Mouse (Mus musculus) kidney, adult 8-10 months (tissue): ENCODE data around the gene Rmnd5b.
A peak's percentile ranks its signal among the peaks of the same experiment; 100 is the strongest.
"Not testable (repeated sequence)": the region's sequence is repeated elsewhere in the genome, so short reads cannot be mapped to it uniquely, and the experiment has no call there.

Experiments used
- DNase-seq, 2 experiments: peaks; one replicate each; pipeline ENCODE4 v3.0.0; 2022

The Rmnd5b gene

DNA sequence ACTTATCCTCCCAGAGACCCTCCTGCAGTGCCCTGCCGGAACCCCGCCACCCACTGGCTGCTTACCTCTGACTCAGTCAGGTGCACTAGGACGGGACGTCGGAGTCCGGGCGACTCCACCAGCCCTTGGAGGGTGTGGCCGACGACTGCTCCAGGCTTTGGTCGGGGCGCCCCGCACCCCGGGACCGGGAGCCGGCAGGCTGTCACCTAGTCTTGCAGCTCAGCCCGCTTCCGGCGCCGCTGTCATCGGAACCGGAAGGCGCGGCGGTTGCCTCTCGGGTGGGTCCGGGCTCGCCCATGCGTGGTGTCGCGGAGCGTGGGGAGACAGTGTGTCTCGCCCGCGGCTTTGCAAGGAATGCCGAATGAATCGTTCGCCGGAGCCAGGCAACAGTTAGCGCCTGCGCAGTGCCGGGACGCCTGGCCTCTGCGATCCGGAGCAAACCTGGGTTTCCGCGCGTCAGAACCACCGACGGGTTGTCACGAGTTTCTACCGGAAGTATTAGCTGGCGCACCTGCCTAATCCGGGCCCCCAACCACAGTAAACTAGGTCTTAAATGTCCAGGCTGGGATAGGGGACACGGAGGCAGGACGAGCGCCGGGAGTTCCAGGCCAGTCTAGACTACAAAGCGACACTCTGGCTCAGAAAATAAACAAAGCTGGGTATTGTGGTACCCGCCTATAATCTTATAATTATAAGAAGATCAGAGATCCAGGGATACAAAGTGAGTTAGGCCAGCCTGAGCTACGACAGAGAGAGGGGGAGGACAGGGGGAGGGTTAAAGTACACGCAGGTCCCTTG lies at the start of gene Rmnd5b:
Gene Rmnd5b (minus strand): TSS at position 372 of the 798 bp plus-strand sequence.
- DNase-seq: peak; percentile 85 to 88

DNA sequence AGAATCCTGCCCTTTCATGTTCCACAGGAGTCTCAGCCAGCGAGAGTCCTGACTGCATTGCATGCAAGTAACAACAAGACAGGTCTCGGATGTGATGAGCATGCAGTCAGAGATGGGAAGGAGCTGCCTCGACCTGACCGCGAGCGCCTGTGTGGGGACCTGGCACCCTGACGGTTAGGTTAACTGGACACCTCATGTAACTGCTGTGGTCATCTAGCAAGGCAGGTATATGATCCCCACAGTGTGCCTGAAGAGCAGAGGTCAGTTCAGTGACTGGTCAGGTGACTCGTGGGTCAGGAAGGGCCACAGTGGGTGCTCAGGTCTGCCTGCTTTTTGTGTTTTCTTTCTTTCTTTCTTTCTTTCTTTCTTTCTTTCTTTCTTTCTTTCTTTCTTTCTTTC lies 46.3 kb upstream of the Rmnd5b start:
- peak in 1 of 2 experiments; percentile 20 for DNase-seq

DNA sequence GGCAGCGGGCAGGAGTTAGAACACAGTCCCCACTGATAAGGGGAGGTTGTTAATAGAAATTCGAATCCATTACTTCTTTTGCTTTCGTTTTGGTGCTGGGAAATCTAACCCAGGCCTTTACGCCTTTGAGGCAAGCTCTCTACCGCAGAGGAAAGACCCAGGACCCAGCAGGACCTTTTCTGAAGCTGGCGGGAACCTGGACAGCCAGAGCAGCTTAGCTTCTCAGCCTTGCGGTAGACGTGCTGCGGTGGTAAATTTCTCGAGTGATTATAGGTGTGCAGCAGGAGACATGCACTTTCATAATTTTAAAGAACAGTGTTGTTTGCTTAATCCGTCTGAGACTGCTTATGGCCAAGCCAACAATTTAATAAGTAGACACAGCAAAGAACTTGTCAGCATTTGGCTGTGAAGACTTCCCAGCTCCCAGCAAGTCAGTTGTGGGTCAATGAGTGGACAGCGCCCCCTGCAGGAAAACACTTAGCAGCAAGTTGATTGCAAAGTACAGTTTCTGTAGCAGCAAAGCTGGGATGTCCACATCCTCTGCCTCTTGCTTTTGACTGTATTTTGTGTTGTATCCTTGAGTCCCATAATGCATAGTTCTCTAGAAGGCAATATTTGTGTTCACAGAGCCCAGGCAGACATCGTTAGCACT lies 45.8 kb upstream of the Rmnd5b start:
- DNase-seq: peak; percentile 81 to 90

DNA sequence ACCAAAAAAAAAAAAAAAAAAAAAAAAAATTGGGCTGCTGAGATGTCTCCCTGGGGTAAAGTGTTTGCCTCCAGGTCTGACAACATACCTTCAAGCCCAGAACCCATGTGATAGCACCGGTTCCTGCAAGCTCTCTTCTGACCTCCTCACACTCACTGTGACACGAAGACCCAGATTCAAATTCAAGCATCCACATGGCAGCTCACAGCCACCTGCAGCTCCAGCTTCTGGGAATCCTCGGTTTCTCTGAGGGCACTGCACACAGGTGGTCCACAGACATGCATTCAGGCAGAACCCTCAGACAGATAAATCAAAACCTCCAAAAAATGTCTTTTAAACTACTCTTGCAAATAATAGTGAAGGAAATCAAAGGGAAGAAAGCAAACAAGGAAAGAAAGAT lies 43.8 kb upstream of the Rmnd5b start:
- DNase-seq: no peak

DNA sequence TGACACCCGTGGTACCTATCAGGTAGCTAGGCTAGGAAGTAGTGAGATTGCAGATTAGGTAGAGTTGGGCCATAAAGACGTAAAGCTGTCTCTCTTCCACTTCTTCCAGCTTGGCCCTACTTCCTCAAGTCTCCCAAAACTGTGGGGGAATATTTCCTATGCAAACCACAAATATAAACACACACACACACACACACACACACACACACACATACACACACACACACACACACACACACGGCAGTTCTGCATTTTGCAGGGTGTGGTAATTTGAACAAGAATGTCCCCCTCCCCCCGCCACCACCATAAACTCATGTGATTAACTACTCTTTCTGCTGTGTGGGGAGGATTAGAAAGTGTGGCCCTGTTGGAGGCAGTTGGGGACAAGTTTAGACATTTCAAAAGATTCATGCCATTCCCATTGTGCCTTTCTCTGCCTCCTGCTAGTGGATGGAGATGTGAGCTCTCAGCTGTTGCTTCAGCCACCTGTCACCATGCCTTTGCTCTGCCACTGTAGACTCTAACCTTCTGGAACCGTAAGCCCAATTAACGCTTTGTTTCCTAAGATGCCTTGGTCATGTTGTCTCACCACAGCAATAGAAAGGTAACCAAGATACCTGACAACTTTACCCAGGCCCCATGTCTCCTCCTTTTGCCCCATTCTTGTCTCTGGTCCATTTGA lies 42.2 kb upstream of the Rmnd5b start:
- DNase-seq: no peak

DNA sequence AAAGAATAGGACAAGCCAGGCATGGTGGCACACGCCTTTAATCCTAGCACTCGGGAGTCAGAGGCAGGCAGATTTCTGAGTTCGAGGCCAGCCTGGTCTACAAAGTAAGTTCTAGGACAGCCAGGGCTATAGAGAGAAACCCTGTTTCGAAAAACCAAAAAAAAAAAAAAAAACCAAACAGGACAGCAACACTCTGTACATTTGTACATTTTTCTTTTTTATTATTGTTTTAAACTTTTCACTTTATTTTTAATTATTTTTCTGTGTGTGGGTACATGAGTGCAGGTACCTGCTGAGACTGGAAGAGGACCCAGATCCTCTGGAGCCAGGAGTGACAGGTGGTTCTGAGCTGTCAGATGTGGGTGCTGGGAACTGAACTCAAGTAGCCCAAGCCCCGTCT lies 39.7 kb upstream of the Rmnd5b start:
- no peak for DNase-seq

DNA sequence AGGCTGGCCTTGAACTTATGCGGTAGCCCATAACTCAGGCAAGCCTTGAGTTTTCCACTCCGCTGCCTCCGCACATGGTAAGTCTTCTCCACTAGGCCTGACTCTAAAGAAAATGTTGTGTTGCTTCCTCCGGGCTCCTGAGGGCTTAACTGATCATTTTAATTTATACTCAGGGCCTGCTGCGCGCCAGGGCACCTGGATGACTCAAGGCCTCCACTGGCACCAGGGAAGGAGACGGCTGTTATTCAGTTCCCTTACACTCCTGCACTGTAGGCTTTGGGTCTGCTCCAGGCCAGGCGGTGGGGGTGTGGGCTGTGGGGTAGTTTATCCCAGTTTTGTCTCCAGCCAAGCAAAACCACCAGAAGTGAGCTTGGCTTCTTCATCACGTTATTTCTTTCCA lies 37.6 kb upstream of the Rmnd5b start:
- DNase-seq: peak; percentile 37 to 47

DNA sequence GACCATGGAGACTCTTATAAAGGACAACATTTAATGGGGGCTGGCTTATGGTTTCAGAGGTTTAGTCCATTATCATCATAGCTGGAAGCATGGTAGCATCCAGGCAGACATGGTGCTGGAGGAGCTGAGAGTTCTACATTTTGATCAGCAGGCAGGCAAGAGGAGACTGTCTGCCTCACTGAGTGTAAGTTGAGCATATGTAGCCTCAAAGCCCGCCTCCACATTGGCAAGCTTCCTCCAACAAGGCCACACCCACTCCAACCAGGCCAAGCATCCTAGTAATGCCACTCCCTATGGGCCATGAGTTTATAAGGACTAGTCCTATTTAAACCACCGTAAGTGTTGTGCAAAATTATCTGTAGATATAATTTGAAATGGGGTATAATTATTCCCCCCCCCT lies 35.7 kb upstream of the Rmnd5b start:
- no peak for DNase-seq

DNA sequence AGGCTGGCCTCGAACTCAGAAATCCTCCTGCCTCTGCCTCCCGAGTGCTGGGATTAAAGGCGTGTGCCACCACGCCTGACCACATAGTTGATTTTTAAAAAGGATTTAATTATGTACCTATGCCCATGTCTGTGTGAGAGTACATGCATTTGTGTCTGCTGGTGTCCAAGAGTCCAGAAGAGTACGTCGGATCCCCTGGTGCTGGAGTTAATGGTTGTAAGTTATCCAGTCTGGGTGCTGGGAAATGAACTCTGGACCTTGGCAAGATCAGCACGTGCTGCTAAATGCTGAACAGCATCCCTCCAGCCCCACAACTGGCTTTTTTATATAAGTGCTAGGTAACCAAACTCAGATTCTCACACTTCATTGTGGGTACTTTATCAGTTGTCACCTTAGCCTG lies 35.1 kb upstream of the Rmnd5b start:
- DNase-seq: no peak

DNA sequence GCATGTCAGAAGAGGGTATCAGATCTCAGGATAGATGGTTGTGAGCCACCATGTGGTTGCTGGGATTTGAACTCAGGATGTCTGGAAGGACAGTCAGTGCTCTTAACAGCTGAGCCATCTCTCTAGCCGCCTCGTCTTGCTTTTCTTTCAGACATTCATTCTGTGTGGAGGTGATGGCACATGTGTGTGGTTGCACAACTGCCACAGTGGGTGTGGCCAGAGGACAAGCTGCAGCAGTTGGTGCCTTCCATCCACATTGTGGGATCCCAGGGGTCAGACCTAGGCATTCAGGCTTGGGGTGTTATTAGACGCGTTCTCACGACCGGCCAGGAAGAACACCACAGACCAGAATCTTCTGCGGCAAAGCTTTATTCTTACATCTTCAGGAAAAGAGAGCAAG lies 29.1 kb upstream of the Rmnd5b start:
- not testable (repeated sequence) for DNase-seq

DNA sequence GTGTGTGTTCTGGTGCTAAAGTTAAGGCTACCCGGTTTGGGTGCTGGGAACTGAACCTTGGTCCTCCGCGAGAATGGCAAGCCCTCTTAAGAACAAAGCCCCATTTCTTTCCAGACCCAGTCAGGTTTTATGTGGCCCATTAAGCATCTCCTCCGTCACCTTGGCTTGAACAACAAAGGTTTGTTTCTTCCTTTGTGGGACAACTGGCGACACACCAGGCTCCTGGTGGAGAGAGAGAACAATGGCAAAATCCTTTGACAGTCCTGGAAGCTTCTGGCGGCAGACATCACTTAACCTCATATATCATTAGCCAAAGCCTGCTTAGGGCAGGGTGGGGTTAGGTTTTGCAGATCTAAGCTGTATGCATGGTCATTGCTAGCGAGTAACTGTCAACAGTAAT lies 26.9 kb upstream of the Rmnd5b start:
- DNase-seq: no peak

DNA sequence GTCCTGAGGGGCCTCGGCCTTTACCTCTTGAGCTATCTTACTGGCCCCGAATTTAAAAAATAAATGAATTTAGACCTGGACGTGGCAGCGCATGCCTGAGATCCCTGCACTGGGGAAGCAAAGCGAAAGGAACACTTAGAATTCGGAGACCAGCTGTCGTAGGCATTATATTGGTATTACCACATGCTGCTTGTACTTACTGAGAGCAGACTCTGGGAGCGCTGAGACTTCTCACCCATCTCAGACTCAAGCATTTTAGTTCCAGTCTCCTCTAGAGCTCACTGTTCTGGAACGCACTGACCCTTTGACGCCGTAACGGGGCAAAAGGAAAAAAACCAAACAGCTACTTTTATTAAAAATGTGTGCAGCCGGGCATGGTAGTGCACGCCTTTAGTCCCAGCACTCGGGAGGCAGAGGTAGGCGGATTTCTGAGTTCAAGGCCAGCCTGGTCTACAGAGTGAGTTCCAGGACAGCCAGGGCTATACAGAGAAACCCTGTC lies 26.2 kb upstream of the Rmnd5b start:
- DNase-seq: peak in 1 of 2 experiments; percentile 41

DNA sequence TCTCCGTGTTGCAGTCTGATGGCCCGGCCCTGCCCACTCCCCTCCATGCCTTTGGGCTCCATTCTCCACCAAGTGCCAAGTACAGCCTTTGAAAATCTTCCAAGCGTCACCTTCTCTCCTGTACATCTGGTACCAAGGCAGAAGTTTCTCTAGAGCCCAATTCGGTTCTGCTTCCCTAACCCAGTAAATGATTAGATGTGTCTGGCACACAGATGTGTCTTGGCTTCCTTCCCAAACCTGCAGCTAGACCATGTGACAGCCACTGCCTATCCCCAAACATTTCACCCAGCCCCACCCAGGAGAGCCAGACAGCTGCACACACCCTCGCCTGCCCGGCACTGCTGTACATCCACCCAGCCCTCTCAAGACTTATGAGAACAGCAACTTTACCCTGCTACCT lies 23.0 kb upstream of the Rmnd5b start:
- peak; percentile 93 to 96 for DNase-seq

DNA sequence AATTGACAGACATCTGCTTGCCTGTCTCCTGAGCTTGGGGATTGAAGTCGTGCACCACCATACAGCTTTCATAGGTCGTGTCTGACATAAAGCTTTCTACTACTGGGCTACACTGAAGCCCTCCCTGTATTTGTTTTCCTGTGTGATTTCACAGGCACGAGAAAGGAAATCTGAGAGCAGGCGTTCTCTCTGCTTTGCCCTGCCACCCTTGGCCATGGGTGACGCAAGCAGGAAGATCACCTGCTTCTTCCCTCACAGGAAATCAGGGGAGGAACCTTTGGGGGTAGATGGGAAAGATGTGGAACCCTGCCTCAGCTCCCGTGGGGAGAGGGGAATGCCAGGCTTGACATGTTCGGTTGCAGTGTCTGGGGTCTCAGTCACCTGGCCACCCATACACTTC lies 22.6 kb upstream of the Rmnd5b start:
- no peak for DNase-seq

DNA sequence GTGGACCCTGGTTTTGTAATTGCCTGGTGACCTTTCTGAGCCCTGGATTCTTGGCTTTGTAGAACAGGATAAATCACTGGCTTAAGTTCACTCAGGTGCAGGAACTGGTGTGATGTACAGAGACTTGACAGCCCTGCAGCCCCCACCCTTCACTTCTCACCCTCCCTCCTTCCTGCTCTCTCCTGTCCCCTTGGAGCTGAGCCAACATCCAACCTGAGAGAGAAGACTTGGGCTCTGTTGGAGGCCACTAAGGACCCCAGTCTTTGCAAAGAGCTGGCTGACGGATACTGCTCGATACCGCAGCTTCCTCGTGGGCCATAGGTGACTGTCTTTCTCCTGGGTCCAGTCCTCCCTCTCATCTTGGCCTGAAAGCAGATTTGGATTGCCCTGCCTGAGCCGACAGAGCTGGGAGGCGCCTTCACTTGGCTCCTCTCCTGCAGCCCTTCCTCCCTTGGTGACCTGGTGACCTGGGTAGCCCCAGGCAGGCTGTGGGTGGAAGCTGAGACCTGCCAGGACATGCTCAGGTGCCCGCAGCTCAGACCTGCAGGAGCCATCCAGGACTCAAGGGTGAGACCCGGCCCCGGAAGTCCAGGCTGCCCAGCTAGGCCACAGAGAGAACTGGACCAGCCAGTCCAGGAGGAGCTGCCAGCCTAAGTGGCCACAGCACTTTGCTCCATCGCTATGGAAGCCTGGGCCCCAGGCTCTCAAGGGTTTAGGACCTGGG lies 21.3 kb upstream of the Rmnd5b start:
- DNase-seq: peak; percentile 85 to 92

DNA sequence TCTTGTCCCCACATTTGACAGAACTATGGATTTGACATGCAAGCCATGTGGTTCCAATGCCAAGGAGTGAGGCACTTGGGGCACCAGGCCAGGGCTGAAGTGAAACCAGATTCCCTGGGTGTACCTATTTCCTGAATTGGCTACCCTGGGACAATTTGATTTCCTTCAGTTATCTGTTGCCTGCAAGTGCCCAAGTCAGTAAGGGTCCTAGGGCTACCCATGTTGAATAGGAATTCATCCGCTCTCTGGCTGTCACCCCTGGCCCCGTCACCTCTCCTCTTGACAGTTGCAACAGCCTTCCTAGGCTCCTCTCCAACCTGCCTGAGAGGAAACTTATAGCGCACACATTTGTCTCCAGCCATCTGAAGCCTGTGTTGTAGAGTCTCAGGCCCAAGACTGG lies 19.2 kb upstream of the Rmnd5b start:
- DNase-seq: no peak

DNA sequence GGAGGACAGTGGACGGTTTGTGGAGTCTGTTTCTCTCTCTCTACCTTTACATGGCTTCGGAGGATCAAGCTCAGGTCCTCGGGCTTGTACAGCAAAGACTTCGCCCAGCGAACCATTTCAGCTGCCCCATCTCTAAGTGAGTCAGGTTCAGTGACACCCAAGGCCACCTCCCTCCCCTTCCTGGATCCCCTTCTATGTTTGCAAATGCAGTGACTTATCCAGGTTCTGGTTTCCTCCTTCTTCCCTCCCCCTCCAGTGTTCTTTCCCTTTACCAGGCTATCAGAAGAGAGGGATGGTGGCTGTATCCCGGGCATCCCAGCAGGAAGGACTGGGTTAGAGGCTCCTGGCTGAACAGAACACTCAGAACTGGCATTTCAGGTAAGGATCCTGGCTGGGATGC lies 18.0 kb upstream of the Rmnd5b start:
- DNase-seq: no peak

DNA sequence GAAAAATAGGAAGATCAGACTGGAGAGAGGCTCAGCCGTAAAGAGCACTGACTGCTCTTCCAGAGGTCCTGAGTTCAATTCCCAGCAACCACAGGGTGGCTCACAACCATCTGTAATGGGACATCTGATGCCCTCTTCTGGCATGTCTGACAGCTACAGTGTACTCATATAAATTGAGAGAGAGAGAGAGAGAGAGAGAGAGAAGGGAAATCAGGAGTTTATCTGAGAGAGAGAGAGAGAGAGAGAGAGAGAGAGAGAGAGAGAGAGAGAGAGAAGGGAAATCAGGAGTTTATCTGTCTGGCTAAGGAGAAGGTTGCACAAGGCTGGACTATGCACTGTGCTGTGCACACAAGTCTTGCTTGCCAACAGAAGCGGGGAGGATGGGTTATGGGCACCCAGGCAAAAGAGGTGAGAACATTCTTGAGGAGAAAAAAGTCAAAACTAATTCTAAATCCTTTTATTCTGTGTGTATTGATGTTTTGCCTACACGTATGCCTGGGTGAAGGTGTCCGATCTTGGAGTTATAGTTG lies 17.3 kb upstream of the Rmnd5b start:
- DNase-seq: peak in 1 of 2 experiments; percentile 65

DNA sequence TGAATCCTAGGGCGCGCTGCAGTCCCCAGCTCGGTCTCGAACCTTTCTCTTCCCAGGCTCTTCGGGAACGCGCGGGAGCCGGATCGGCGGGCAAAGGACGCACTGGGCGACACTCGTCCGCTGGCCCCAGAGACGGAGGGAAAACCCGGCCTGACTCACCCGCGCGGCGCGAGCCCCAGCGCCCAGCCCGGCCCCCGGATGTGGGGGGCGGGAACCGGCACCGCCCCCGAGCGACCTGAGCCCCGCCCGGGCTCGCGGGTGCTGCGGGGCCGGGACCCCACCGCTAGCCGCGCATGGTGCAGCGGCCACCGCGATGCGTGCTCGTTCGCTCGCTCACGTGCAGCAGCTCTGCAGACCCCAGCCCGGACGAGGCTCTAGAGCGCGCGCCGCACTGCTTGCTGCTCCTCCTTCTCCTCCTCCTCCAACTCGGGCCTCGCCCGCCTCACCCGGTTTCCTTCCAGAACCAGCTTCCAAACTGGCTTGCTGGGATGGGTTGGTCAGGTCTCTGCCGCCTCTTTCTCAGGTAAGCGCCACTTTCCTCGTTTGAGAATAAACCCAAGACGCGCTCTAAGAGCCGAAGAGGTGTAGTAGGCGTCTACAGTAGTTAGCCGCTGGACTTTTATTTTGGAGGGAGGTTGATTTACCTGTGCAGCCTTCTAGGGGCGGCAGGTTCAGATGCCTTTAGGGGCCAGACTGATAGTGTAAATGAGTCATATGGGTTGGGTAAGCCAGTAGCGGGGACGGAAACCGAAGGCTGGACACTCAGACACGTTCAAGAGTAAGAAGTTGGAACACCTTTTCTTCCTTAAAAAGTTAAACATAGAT lies 15.2 kb upstream of the Rmnd5b start, which contains the start of the genes N4bp3 and D930048N14Rik:
Gene N4bp3 (minus strand): TSS at position 152 of the 825 bp plus-strand sequence.
Gene D930048N14Rik (plus strand): TSS at position 264 of the 825 bp plus-strand sequence.
- peak; percentile 60 to 76 for DNase-seq

DNA sequence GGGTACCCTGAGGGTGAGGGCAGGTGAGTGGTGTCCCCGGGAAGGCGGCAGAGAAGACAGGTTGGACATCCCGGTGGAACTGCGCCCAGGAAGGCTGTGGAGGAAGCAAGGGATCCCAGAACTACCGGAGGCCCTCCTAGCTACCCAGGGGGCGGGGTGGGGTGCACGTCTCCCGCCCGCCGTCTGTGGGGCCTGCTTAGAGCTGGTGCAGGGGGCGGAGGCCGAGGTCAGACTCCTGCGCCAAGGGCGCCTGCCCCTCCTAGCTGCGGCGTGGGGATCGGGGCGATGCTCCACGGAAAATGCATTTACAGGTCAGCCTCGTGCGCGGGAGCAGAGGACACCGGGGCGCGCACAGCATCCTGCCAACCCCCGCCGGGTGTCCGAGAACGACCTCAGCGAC lies 14.6 kb upstream of the Rmnd5b start:
- DNase-seq: no peak

DNA sequence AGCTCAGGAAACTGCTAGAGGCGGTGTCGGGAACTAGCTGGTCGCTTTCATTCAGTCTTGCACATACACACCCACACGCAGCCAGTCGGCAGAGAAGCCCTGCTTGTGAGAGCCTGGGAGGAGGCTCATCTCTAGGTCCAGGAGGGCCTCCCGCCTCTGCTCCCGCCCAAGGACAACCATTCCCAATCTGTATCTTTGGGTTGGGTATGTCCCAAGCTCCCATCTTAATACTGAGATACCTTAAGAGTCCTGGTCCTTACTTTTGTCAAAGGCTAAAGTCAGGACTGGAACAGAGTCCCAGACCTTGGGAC lies 14.1 kb upstream of the Rmnd5b start:
- no peak for DNase-seq
